Mouse (Mus musculus) forebrain, embryonic 16.5 days (tissue): ENCODE data around the gene Nedd9. TPM values are rescaled to one million over a fixed set of nuclear protein-coding genes. Genes with fewer than 3 reads are reported as not detected.

ENCODE experiments used
- ATAC-seq: fragments of 200-750 bp; cut with Nextera tagmentation; 2 replicates; pipeline ENCODE4 v1.8.0; 2017; ENCODE audit warnings: mild to moderate bottlenecking, moderate library complexity
- H3K27ac ChIP-seq: fragments of 300-500 bp; sonication (generic); 2 replicates; pipeline ENCODE4 v1.5.1; 2014; ENCODE audit warnings: low read length, control low read depth
- H3K27me3 ChIP-seq: fragments of 300-500 bp; sonication (generic); replicated peaks from 2 replicates; pipeline ENCODE4 v1.6.1; 2014; ENCODE audit warnings: low read length; ENCODE audit not compliant: control insufficient read depth, insufficient read depth
- H3K36me3 ChIP-seq: fragments of 300-500 bp; sonication (generic); 2 replicates; pipeline ENCODE4 v1.6.1; 2014; ENCODE audit not compliant: control insufficient read depth, insufficient read depth
- H3K4me1 ChIP-seq: fragments of 300-500 bp; sonication (generic); replicated peaks from 2 replicates; pipeline ENCODE4 v1.6.1; 2014; ENCODE audit warnings: low read length; ENCODE audit not compliant: control insufficient read depth, insufficient read depth
- H3K4me2 ChIP-seq: fragments of 300-500 bp; sonication (generic); 2 replicates; pipeline ENCODE4 v1.6.1; 2014; ENCODE audit warnings: mild to moderate bottlenecking, low read length, control low read depth
- H3K4me3 ChIP-seq: fragments of 300-500 bp; sonication (generic); replicated peaks from 2 replicates; pipeline ENCODE4 v1.5.1; 2014; ENCODE audit warnings: mild to moderate bottlenecking, low read length, control low read depth
- H3K9ac ChIP-seq: fragments of 300-500 bp; sonication (generic); replicated peaks from 2 replicates; pipeline ENCODE4 v1.6.1; 2014; ENCODE audit warnings: low read depth, low read length, control low read depth
- H3K9me3 ChIP-seq: fragments of 300-500 bp; sonication (generic); 2 replicates; pipeline ENCODE4 v1.6.1; 2016; ENCODE audit warnings: low read length; ENCODE audit not compliant: control insufficient read depth
- WGBS: fragments of 180-500 bp; shearing (Covaris S2); extraction: QIAGEN DNeasy Blood & Tissue Kit; methylation state at CpG from one replicate; pipeline ENCODE4 v1.1.7; 2014; 5-methylcytosine and 5-hydroxymethylcytosine counted together
- polyA plus RNA-seq: library from polyadenylated mRNA; unstranded; fragments of >200 nt; fragmentation: Nextera tagmentation; extraction: Ambion mirVana; gene quantifications from 2 replicates; pipeline ENCODE4 v1.2.1, GENCODE M21; 2015

Gene Nedd9
- polyA plus RNA-seq, 1 experiment from 2014 or later: 23.0 TPM

- WGBS: 51% methylated on average over 5 of the region's 5 CpGs
- no peak for ATAC-seq
- Histone ChIP-seq H3K9me3 (no peaks in the 10 kb centered on the region), H3K27ac (no peak overlapping the region), H3K4me1 (no peaks in the 10 kb centered on the region), H3K27me3 (no peaks in the 10 kb centered on the region), H3K36me3 (no peaks in the 10 kb centered on the region), H3K4me3 (no peak overlapping the region), H3K4me2 (no peak overlapping the region), H3K9ac (no peak overlapping the region)
Observed at GRCm38 (mm10) chr13:41298996-41299395, 188.2 kb downstream of the Nedd9 start.

- H3K4me3 ChIP-seq: no peak overlapping the region
- 45% methylated on average over 2 of the region's 2 CpGs for WGBS
- no peaks in the 10 kb centered on the region for H3K27me3 ChIP-seq
- no peak overlapping the region for H3K27ac ChIP-seq
- no peak overlapping the region for H3K4me2 ChIP-seq
- ATAC-seq: no peak
- no peaks in the 10 kb centered on the region for H3K4me1 ChIP-seq
- H3K9ac ChIP-seq: no peak overlapping the region
- H3K36me3 ChIP-seq: no peaks in the 10 kb centered on the region
- H3K9me3 ChIP-seq: no peaks in the 10 kb centered on the region
Observed at GRCm38 (mm10) chr13:41298533-41298932, 188.6 kb downstream of the Nedd9 start.

- Histone ChIP-seq H3K9ac (no peak overlapping the region), H3K4me2 (no peak overlapping the region), H3K4me3 (no peak overlapping the region), H3K36me3 (no peaks in the 10 kb centered on the region), H3K27ac (no peak overlapping the region), H3K4me1 (no peaks in the 10 kb centered on the region), H3K9me3 (no peaks in the 10 kb centered on the region), H3K27me3 (no peaks in the 10 kb centered on the region)
- 89% methylated on average over 10 of the region's 10 CpGs for WGBS
- no peak for ATAC-seq
Observed at GRCm38 (mm10) chr13:41296396-41296795, 190.8 kb downstream of the Nedd9 start.

- ATAC-seq: no peak
- WGBS: 87% methylated on average over 6 of the region's 6 CpGs
- H3K4me2 ChIP-seq: no peak overlapping the region
Observed at GRCm38 (mm10) chr13:41295886-41296285, 191.3 kb downstream of the Nedd9 start.

GRCm38 (mm10) chr13:41293595-41293994 lies 193.6 kb downstream of the Nedd9 start:
- Histone ChIP-seq H3K4me3 (no peak overlapping the region), H3K27me3 (no peaks in the 10 kb centered on the region), H3K9ac (no peak overlapping the region), H3K27ac (no peak overlapping the region), H3K4me2 (no peak overlapping the region), H3K4me1 (no peaks in the 10 kb centered on the region), H3K9me3 (no peaks in the 10 kb centered on the region), H3K36me3 (no peaks in the 10 kb centered on the region)
- WGBS: 50% methylated on average over 5 of the region's 5 CpGs
- no peak for ATAC-seq

More at GRCm38 (mm10) chr13:41295886-41296285, 191.3 kb downstream of the Nedd9 start:
- no peaks in the 10 kb centered on the region for H3K36me3 ChIP-seq
- no peak overlapping the region for H3K4me3 ChIP-seq
- no peak overlapping the region for H3K27ac ChIP-seq
- H3K4me1 ChIP-seq: no peaks in the 10 kb centered on the region
- H3K27me3 ChIP-seq: no peaks in the 10 kb centered on the region
- H3K9me3 ChIP-seq: no peaks in the 10 kb centered on the region
- no peak overlapping the region for H3K9ac ChIP-seq

GRCm38 (mm10) chr13:41291466-41291974 lies 195.6 kb downstream of the Nedd9 start:
- H3K27me3 ChIP-seq: no peaks in the 10 kb centered on the region
- no peak overlapping the region for H3K4me3 ChIP-seq
- WGBS: 86% methylated on average over 4 of the region's 4 CpGs
- no peak for ATAC-seq
- H3K9me3 ChIP-seq: no peaks in the 10 kb centered on the region
- H3K36me3 ChIP-seq: no peaks in the 10 kb centered on the region
- H3K27ac ChIP-seq: no peak overlapping the region
- no peak overlapping the region for H3K4me2 ChIP-seq
- H3K9ac ChIP-seq: no peak overlapping the region
- H3K4me1 ChIP-seq: no peaks in the 10 kb centered on the region

GRCm38 (mm10) chr13:41286285-41286684 lies 200.9 kb downstream of the Nedd9 start:
- Histone ChIP-seq H3K27ac (no peak overlapping the region), H3K4me3 (no peak overlapping the region), H3K9ac (no peak overlapping the region), H3K9me3 (no peaks in the 10 kb centered on the region), H3K36me3 (no peaks in the 10 kb centered on the region), H3K4me1 (no peaks in the 10 kb centered on the region), H3K4me2 (no peak overlapping the region), H3K27me3 (no peaks in the 10 kb centered on the region)
- ATAC-seq: no peak
- 67% methylated on average over 3 of the region's 3 CpGs for WGBS

- WGBS: 85% methylated on average over 4 of the region's 4 CpGs
- ATAC-seq: no peak
- no peak overlapping the region for H3K9ac ChIP-seq
- no peaks in the 10 kb centered on the region for H3K27me3 ChIP-seq
- no peak overlapping the region for H3K4me2 ChIP-seq
- H3K36me3 ChIP-seq: no peaks in the 10 kb centered on the region
- H3K27ac ChIP-seq: no peak overlapping the region
- no peaks in the 10 kb centered on the region for H3K9me3 ChIP-seq
- no peaks in the 10 kb centered on the region for H3K4me1 ChIP-seq
- H3K4me3 ChIP-seq: no peak overlapping the region
Observed at GRCm38 (mm10) chr13:41285448-41285847, 201.7 kb downstream of the Nedd9 start.

GRCm38 (mm10) chr13:41283256-41283655 lies 203.9 kb downstream of the Nedd9 start:
- Histone ChIP-seq H3K36me3 (no peaks in the 10 kb centered on the region), H3K9ac (no peak overlapping the region), H3K4me3 (no peak overlapping the region), H3K9me3 (no peaks in the 10 kb centered on the region), H3K4me2 (no peak overlapping the region), H3K4me1 (no peaks in the 10 kb centered on the region), H3K27me3 (no peaks in the 10 kb centered on the region), H3K27ac (no peak overlapping the region)
- WGBS: 22% methylated on average over 5 of the region's 5 CpGs
- ATAC-seq: peak; percentile 65

GRCm38 (mm10) chr13:41280696-41281095 lies 206.5 kb downstream of the Nedd9 start:
- Histone ChIP-seq H3K36me3 (no peaks in the 10 kb centered on the region), H3K9me3 (no peaks in the 10 kb centered on the region), H3K4me1 (no peaks in the 10 kb centered on the region), H3K27ac (no peak overlapping the region), H3K4me3 (no peak overlapping the region), H3K9ac (no peak overlapping the region), H3K27me3 (no peaks in the 10 kb centered on the region), H3K4me2 (no peak overlapping the region)
- WGBS: 79% methylated on average over 5 of the region's 5 CpGs
- no peak for ATAC-seq
